Mouse (Mus musculus) MN1 (cell line): ENCODE measurements around the gene Clta.

Source experiments
- DNase-seq: peaks from one replicate; pipeline ENCODE4 v3.0.0-alpha.2; 2016; ENCODE audit warnings: low spot score

Gene Clta

GRCm38 (mm10) chr4:44004126-44004525 lies at the start of gene Clta:
Gene Clta, plus strand, starts transcription at chr4:44004452.
- no peak for DNase-seq

GRCm38 (mm10) chr4:43957292-43957845 lies 46.9 kb upstream of the Clta start, which contains the start of gene Glipr2:
Gene Glipr2, plus strand, starts transcription at chr4:43957401.
- DNase-seq: peak; percentile 93

- DNase-seq: peak; percentile 70
Measured at GRCm38 (mm10) chr4:43957846-43958461, 46.3 kb upstream of the Clta start.

- no peak for DNase-seq
Measured at GRCm38 (mm10) chr4:43959523-43960179, 44.6 kb upstream of the Clta start.

GRCm38 (mm10) chr4:43960207-43960606 lies 44.0 kb upstream of the Clta start:
- DNase-seq: no peak

GRCm38 (mm10) chr4:43964326-43964833 lies 39.9 kb upstream of the Clta start:
- no peak for DNase-seq

GRCm38 (mm10) chr4:43964951-43965684 lies 39.1 kb upstream of the Clta start:
- no peak for DNase-seq

- DNase-seq: no peak
Measured at GRCm38 (mm10) chr4:43965856-43966535, 38.3 kb upstream of the Clta start.

GRCm38 (mm10) chr4:43968650-43969049 lies 35.6 kb upstream of the Clta start:
- DNase-seq: peak; percentile 76

- DNase-seq: no peak
Measured at GRCm38 (mm10) chr4:43969373-43969772, 34.9 kb upstream of the Clta start.

GRCm38 (mm10) chr4:43970393-43971330 lies 33.6 kb upstream of the Clta start:
- no peak for DNase-seq

- DNase-seq: no peak
Measured at GRCm38 (mm10) chr4:43971541-43972136, 32.6 kb upstream of the Clta start.

GRCm38 (mm10) chr4:43972137-43972591 lies 32.1 kb upstream of the Clta start:
- peak; percentile 79 for DNase-seq

GRCm38 (mm10) chr4:43973526-43973981 lies 30.7 kb upstream of the Clta start:
- peak; percentile 84 for DNase-seq

GRCm38 (mm10) chr4:43974914-43975616 lies 29.2 kb upstream of the Clta start:
- no peak for DNase-seq

- DNase-seq: no peak
Measured at GRCm38 (mm10) chr4:43976223-43976740, 28.0 kb upstream of the Clta start.

- DNase-seq: peak; percentile 47
Measured at GRCm38 (mm10) chr4:43978521-43979443, 25.5 kb upstream of the Clta start.

- DNase-seq: peak; percentile 82
Measured at GRCm38 (mm10) chr4:43979746-43980145, 24.5 kb upstream of the Clta start.
